Mouse (Mus musculus) liver, embryonic 14.5 days (tissue): ENCODE measurements around the gene Atpif1.

Source experiments
- CTCF ChIP-seq: IDR thresholded peaks from 2 replicates; pipeline ENCODE4 v1.5.1; 2016; ENCODE audit warnings: antibody characterized with exemption, low read depth, control low read depth
- EP300 ChIP-seq: IDR thresholded peaks from 2 replicates; pipeline ENCODE4 v1.6.1; 2016; ENCODE audit warnings: antibody characterized with exemption, low read depth

DNA sequence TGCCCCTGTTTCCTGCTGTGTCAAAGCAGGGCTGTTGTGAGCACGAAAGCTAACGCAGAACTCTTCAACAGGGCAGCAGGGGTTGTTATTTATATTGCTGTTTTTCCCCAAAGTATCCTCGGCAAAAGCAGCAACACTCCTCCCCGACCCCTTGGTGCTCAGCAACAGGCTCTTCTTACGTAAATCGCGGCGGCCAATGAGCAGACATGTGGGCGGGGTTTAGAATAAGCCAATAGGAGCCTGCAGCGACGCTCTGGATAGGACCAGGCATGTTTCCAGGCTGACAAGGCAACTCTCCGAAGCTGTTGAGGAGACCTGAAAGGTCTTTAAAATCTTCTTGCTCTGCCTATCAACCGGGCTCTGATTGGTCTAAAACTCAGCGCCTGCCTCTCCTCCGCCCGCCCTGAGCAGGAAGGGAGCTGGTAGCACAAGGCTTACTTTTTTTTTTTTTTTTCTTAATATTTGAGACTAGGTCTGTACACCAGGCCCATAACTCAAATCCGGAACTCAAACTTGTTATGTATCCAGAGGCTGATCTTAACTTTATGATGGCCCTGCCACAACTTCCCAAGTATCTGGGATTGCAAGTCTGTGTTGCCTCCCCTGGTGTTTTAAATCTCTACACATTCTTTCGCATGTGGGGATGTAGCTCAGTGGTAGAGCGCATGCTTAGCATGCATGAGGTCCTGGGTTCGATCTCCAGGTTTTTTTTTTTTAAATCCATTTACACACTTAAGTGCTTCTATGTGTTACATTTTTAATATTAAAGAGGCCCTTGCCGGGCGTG, 17.9 kb downstream of the Atpif1 start:
- TF ChIP-seq CTCF (no peak), EP300 (no peak)
